Mouse (Mus musculus): ENCODE results near the gene Klf1.
"Not testable (repeated sequence)": the region's sequence is repeated elsewhere in the genome, so short reads cannot be mapped to it uniquely, and the experiment has no call there.

Gene Klf1

GRCm38 (mm10) chr8:84907493-84907892 is 5.8 kb downstream of the Klf1 start:
- no peak for DNase-seq (ENCODE audit: extremely low read depth, low read depth)

- not testable (repeated sequence) for DNase-seq (ENCODE audit: extremely low read depth, low read depth)
These were observed 6.3 kb downstream of the Klf1 start for GRCm38 (mm10) chr8:84907979-84908378.

- peak; percentile 95 for DNase-seq (ENCODE audit: extremely low read depth, low read depth)
These were observed 6.9 kb downstream of the Klf1 start, which contains the start of gene Dnase2a for GRCm38 (mm10) chr8:84908421-84909161. TSS of gene Dnase2a (plus strand) at chr8:84908560.

GRCm38 (mm10) chr8:84909162-84909767 is 7.5 kb downstream of the Klf1 start:
- DNase-seq (ENCODE audit: extremely low read depth, low read depth), result no peak

GRCm38 (mm10) chr8:84909949-84910348 is 8.2 kb downstream of the Klf1 start:
- DNase-seq (ENCODE audit: extremely low read depth, low read depth), result no peak

GRCm38 (mm10) chr8:84910551-84910950 is 8.8 kb downstream of the Klf1 start:
- no peak for DNase-seq (ENCODE audit: extremely low read depth, low read depth)

- DNase-seq (ENCODE audit: extremely low read depth, low read depth), result no peak
These were observed 10.1 kb downstream of the Klf1 start for GRCm38 (mm10) chr8:84911854-84912253.

- DNase-seq (ENCODE audit: extremely low read depth, low read depth), result no peak
These were observed 10.7 kb downstream of the Klf1 start for GRCm38 (mm10) chr8:84912391-84912790.

- no peak for DNase-seq (ENCODE audit: extremely low read depth, low read depth)
These were observed 11.3 kb downstream of the Klf1 start for GRCm38 (mm10) chr8:84912895-84913501.

- DNase-seq (ENCODE audit: extremely low read depth, low read depth), result peak; percentile 76
These were observed 11.8 kb downstream of the Klf1 start for GRCm38 (mm10) chr8:84913502-84913900.

- DNase-seq (ENCODE audit: extremely low read depth, low read depth), result peak; percentile 84
These were observed 12.2 kb downstream of the Klf1 start for GRCm38 (mm10) chr8:84913960-84914359.

- DNase-seq (ENCODE audit: extremely low read depth, low read depth), result no peak
These were observed 13.5 kb downstream of the Klf1 start for GRCm38 (mm10) chr8:84915269-84915668.

GRCm38 (mm10) chr8:84917781-84918180 is 16.1 kb downstream of the Klf1 start:
- no peak for DNase-seq (ENCODE audit: extremely low read depth, low read depth)

- no peak for DNase-seq (ENCODE audit: extremely low read depth, low read depth)
These were observed 16.9 kb downstream of the Klf1 start for GRCm38 (mm10) chr8:84918646-84919045.

- no peak for DNase-seq (ENCODE audit: extremely low read depth, low read depth)
These were observed 19.9 kb downstream of the Klf1 start for GRCm38 (mm10) chr8:84921596-84921995.

- no peak for DNase-seq (ENCODE audit: extremely low read depth, low read depth)
These were observed 23.8 kb downstream of the Klf1 start for GRCm38 (mm10) chr8:84925557-84925956.

- DNase-seq (ENCODE audit: extremely low read depth, low read depth), result no peak
These were observed 25.8 kb downstream of the Klf1 start for GRCm38 (mm10) chr8:84927513-84927912.

GRCm38 (mm10) chr8:84928456-84929306 is 27.0 kb downstream of the Klf1 start:
- DNase-seq (ENCODE audit: extremely low read depth, low read depth), result no peak

- DNase-seq (ENCODE audit: extremely low read depth, low read depth), result no peak
These were observed 28.9 kb downstream of the Klf1 start for GRCm38 (mm10) chr8:84930582-84930981.

GRCm38 (mm10) chr8:84933767-84934559 is 32.2 kb downstream of the Klf1 start:
- DNase-seq (ENCODE audit: extremely low read depth, low read depth), result no peak

- DNase-seq (ENCODE audit: extremely low read depth, low read depth), result no peak
These were observed 33.1 kb downstream of the Klf1 start for GRCm38 (mm10) chr8:84934860-84935259.
